In genomic region chrX:99585703-99586102, GRCm38 (mm10) we compare ENCODE assay signal across 14 mouse cellular contexts.
DNase-seq lines count a peak whose midpoint lies in the region; ATAC-seq and TF ChIP-seq lines count a peak whose summit lies in the region.
"Had no signal": no experiment of that assay in that cellular context is flagged by ENCODE, and none has a peak within 500 bp of the region (broad histone marks: within the 10 kb centered on the region; RNA-seq: fewer than 3 reads in every experiment).

No protein-coding gene starts in this region.

- no peak overlapping the region for H3K4me2 ChIP-seq in midbrain, embryonic 12.5 days (replicated peaks)
- H3K4me2 ChIP-seq in midbrain, postnatal 0 days (ENCODE audit: low read depth, low read length, poor library complexity, severe bottlenecking) = no peak overlapping the region
- no peak overlapping the region for H3K4me2 ChIP-seq in forebrain, embryonic 12.5 days
- H3K4me2 ChIP-seq in intestine, embryonic 16.5 days (ENCODE audit: low read depth, low read length) = no peak overlapping the region
- H3K4me2 ChIP-seq: embryonic facial prominence, embryonic 15.5 days; heart, embryonic 15.5 days had no signal

- WGBS in midbrain, embryonic 12.5 days = 33% methylated on average over 3 of the region's 3 CpGs
- WGBS in midbrain, postnatal 0 days = 36% methylated on average over 3 of the region's 3 CpGs
- 22% methylated on average over 3 of the region's 3 CpGs for WGBS in forebrain, embryonic 12.5 days
- 33% methylated on average over 3 of the region's 3 CpGs for WGBS in intestine, embryonic 16.5 days

- no peaks in the 10 kb centered on the region for H3K9me3 ChIP-seq in midbrain, embryonic 12.5 days
- H3K9me3 ChIP-seq in midbrain, postnatal 0 days (ENCODE audit: low read length) = no peaks in the 10 kb centered on the region
- H3K9me3 ChIP-seq in forebrain, embryonic 12.5 days = no peaks in the 10 kb centered on the region
- H3K9me3 ChIP-seq in intestine, embryonic 16.5 days (ENCODE audit: control insufficient read depth, low read length) = no peaks in the 10 kb centered on the region
- H3K9me3 ChIP-seq: embryonic facial prominence, embryonic 15.5 days; heart, embryonic 15.5 days had no signal

- no peak for DNase-seq in midbrain, postnatal 0 days (ENCODE audit: low spot score)
- peak; percentile 29 for DNase-seq in kidney, postnatal 10 days
- DNase-seq in lung, postnatal 25 days (ENCODE audit: low spot score) = no peak
- DNase-seq in heart, postnatal 25 days (ENCODE audit: low spot score) = no peak
- no peak for DNase-seq in heart, postnatal 10 days
- DNase-seq: cerebellum, adult 18-20 months; heart, adult 11 months; lung, postnatal 36 days had no signal

- no peaks in the 10 kb centered on the region for H3K36me3 ChIP-seq in midbrain, embryonic 12.5 days
- no peaks in the 10 kb centered on the region for H3K36me3 ChIP-seq in midbrain, postnatal 0 days (ENCODE audit: insufficient read depth, low read length)
- no peaks in the 10 kb centered on the region for H3K36me3 ChIP-seq in forebrain, embryonic 12.5 days (replicated peaks)
- H3K36me3 ChIP-seq in intestine, embryonic 16.5 days (ENCODE audit: control insufficient read depth, insufficient read depth, low read length) = no peaks in the 10 kb centered on the region
- H3K36me3 ChIP-seq: embryonic facial prominence, embryonic 15.5 days; heart, embryonic 15.5 days had no signal

- peak; percentile 72 for ATAC-seq in midbrain, embryonic 12.5 days (ENCODE audit: low FRiP score, low read depth)
- no peak for ATAC-seq in midbrain, postnatal 0 days (ENCODE audit: low FRiP score)
- ATAC-seq in forebrain, embryonic 12.5 days (ENCODE audit: low FRiP score) = peak; percentile 78
- peak; percentile 86 for ATAC-seq in intestine, embryonic 16.5 days
- ATAC-seq: inflammation-experienced regulatory T-cells, adult 6 months had no signal

- no peak overlapping the region for H3K27ac ChIP-seq in midbrain, embryonic 12.5 days (replicated peaks)
- no peak overlapping the region for H3K27ac ChIP-seq in midbrain, postnatal 0 days (ENCODE audit: low read depth, low read length)
- H3K27ac ChIP-seq in forebrain, embryonic 12.5 days = no peak overlapping the region
- peak overlapping the region; percentile 48 for H3K27ac ChIP-seq in intestine, embryonic 16.5 days (ENCODE audit: low read length)
- H3K27ac ChIP-seq: embryonic facial prominence, embryonic 15.5 days; heart, embryonic 15.5 days had no signal

- no peak for TF ChIP-seq CTCF in midbrain, postnatal 0 days (IDR thresholded peaks at IDR 0.05)

- H3K27me3 ChIP-seq in midbrain, embryonic 12.5 days = peaks cover 75% of the 10 kb centered on the region
- peaks cover 11% of the 10 kb centered on the region; the same call in 1 of the 2 replicates for H3K27me3 ChIP-seq in midbrain, postnatal 0 days (ENCODE audit: insufficient read depth, low read length)
- H3K27me3 ChIP-seq in forebrain, embryonic 12.5 days = peaks cover 51% of the 10 kb centered on the region
- peaks cover 2% of the 10 kb centered on the region; the same call in 1 of the 2 replicates for H3K27me3 ChIP-seq in intestine, embryonic 16.5 days (replicated peaks; ENCODE audit: control insufficient read depth, insufficient read depth, low read length)

- intact Hi-C loops in heart, postnatal 25 days (cut with DNase I) = no loop called here
- intact Hi-C loops in heart, postnatal 10 days (cut with DNase I) = no loop called here

- H3K9ac ChIP-seq in midbrain, embryonic 12.5 days (replicated peaks) = no peak overlapping the region
- no peak overlapping the region for H3K9ac ChIP-seq in midbrain, postnatal 0 days (replicated peaks; ENCODE audit: low read length, poor library complexity, severe bottlenecking)
- H3K9ac ChIP-seq in forebrain, embryonic 12.5 days = no peak overlapping the region
- no peak overlapping the region for H3K9ac ChIP-seq in intestine, embryonic 16.5 days (ENCODE audit: low read depth, low read length)
- H3K9ac ChIP-seq: embryonic facial prominence, embryonic 15.5 days; heart, embryonic 15.5 days had no signal

- H3K4me1 ChIP-seq in midbrain, embryonic 12.5 days = peaks cover 14% of the 10 kb centered on the region; the same call in 1 of the 2 replicates
- no peaks in the 10 kb centered on the region for H3K4me1 ChIP-seq in midbrain, postnatal 0 days (ENCODE audit: insufficient read depth, low read length)
- H3K4me1 ChIP-seq in forebrain, embryonic 12.5 days = peaks cover 14% of the 10 kb centered on the region
- H3K4me1 ChIP-seq in intestine, embryonic 16.5 days (ENCODE audit: control insufficient read depth, insufficient read depth, low read length) = no peaks in the 10 kb centered on the region
- H3K4me1 ChIP-seq: heart, embryonic 15.5 days had no signal

- H3K4me3 ChIP-seq in midbrain, embryonic 12.5 days = no peak overlapping the region
- H3K4me3 ChIP-seq in midbrain, postnatal 0 days (ENCODE audit: low read depth, low read length) = no peak overlapping the region
- no peak overlapping the region for H3K4me3 ChIP-seq in forebrain, embryonic 12.5 days (replicated peaks)
- H3K4me3 ChIP-seq in intestine, embryonic 16.5 days (ENCODE audit: low read length) = no peak overlapping the region
- H3K4me3 ChIP-seq: embryonic facial prominence, embryonic 15.5 days; heart, embryonic 15.5 days had no signal
